Mouse (Mus musculus) skeletal muscle tissue, postnatal 0 days (tissue): ENCODE data around the gene Vstm5. TPM values are rescaled to one million over a fixed set of nuclear protein-coding genes. Genes with fewer than 3 reads are reported as not detected.

ENCODE experiments used
- polyA plus RNA-seq: library from polyadenylated mRNA; unstranded; fragments of >200 nt; fragmentation: Nextera tagmentation; extraction: Ambion mirVana; gene quantifications from 2 replicates; pipeline ENCODE4 v1.2.1, GENCODE M21; 2015

Vstm5 gene
- 1.3 and 1.4 TPM in 2 replicates for polyA plus RNA-seq

GRCm38 (mm10) chr9:15239042-15239925 is at the start of gene Vstm5:
TSS of gene Vstm5 (plus strand) at chr9:15239045.

GRCm38 (mm10) chr9:15279649-15280490 is 41.0 kb downstream of the Vstm5 start, which contains the start of gene Med17:
TSS of gene Med17 (minus strand) at chr9:15279931.

GRCm38 (mm10) chr9:15305503-15306397 is 66.9 kb downstream of the Vstm5 start, which contains the start of gene Taf1d:
TSS of gene Taf1d (plus strand) at chr9:15306214.

GRCm38 (mm10) chr9:15306398-15307119 is 67.7 kb downstream of the Vstm5 start, which contains the start of gene 4931406C07Rik:
TSS of gene 4931406C07Rik (minus strand) at chr9:15306448.

Other genes with a start within 250 kb of the Vstm5 start
- gene Panx1, start 193.6 kb upstream of the Vstm5 start, polyA plus RNA-seq, result 35.3 and 37.2 TPM in 2 replicates
- 0.31 and 0.35 TPM in 2 replicates for gene Hephl1, start 126.9 kb upstream of the Vstm5 start, polyA plus RNA-seq
- 15.7 and 17.7 TPM in 2 replicates for gene Med17, start 40.9 kb downstream of the Vstm5 start, polyA plus RNA-seq
- gene Taf1d, start 67.2 kb downstream of the Vstm5 start, polyA plus RNA-seq, result 37.8 and 38.1 TPM in 2 replicates
- 7.4 and 8.7 TPM in 2 replicates for gene 4931406C07Rik, start 67.4 kb downstream of the Vstm5 start, polyA plus RNA-seq
- 4.0 and 4.2 TPM in 2 replicates for gene Cep295, start 118.7 kb downstream of the Vstm5 start, polyA plus RNA-seq